Mouse (Mus musculus) frontal cortex, postnatal 36 days (tissue): ENCODE measurements at regions not wholly inside any gene's neighbourhood (a gene's known extent, or its start where the extent isn't known, plus 50 kb on each side); places are given as distances from the start of the nearest gene placed in this dataset.

Experiments used
- DNase-seq, 2 experiments: peaks; one replicate each; pipeline ENCODE4 v3.0.0; 2022; ENCODE audit warnings: low spot score in 2 of 2

GRCm38 (mm10) chr4:79362522-79362921 is 1150.8 kb upstream of the Ptprd start:
- DNase-seq, result no peak

- DNase-seq, result no peak
These were observed 1146.0 kb upstream of the Ptprd start for GRCm38 (mm10) chr4:79357720-79358119.

- peak in 1 of 2 experiments; percentile 4 for DNase-seq
These were observed 1098.3 kb upstream of the Ptprd start for GRCm38 (mm10) chr4:79309890-79310727.

- DNase-seq, result no peak
These were observed 1079.3 kb upstream of the Ptprd start for GRCm38 (mm10) chr4:79291091-79291490.

GRCm38 (mm10) chr4:79265044-79265443 is 1053.3 kb upstream of the Ptprd start:
- DNase-seq, result no peak

DNA sequence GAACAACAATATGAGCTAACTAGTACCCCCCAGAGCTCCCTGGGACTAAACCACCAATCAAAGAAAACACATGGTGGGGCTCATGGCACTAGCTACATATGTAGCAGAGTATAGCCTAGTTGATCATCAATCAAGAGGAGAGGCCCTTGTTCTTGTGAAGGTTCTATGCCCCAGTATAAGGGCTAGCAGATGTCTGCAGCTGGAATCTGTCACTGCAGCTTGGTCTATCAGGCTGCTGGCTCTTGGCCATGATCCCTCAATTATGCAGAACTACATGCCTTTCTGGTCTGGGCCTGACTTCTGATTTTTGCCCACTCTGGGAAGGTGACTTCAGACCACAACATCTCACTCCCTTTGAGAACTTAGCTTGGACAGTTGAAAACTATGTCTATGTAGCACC is 1031.4 kb upstream of the Ptprd start:
- DNase-seq, result no peak

- DNase-seq, result no peak
These were observed 1029.9 kb upstream of the Ptprd start for GRCm38 (mm10) chr4:79241647-79242046.

DNA sequence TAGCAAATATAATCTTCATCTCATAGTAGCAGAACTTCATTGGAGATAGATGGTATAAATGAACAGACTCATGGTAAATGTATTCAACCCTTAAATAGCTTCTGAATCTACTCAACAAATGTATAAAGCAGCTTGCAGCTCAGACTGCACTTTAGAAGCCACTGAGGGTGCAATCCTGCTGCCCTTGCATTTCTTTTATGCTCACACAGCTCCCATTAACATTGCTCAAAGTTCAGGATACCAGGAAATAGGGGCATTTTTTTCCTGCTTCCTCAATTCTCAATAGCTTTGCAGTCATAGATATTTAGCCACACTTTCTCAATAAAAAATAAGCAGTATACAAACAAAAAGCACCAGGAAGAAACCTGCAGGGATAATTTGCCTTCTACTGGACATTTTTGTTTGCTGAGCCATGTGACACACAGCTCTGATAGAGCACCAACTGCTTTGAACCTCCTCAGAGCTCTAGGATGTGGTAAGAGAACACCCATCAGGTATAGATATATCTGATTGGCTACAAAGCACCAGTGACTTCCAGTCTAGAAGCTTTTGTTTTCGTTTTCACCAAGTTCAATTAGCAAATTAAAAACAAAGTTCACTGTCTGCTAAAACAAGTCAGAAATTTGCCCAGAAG is 1012.5 kb upstream of the Ptprd start:
- no peak for DNase-seq
